In the genomic region with DNA sequence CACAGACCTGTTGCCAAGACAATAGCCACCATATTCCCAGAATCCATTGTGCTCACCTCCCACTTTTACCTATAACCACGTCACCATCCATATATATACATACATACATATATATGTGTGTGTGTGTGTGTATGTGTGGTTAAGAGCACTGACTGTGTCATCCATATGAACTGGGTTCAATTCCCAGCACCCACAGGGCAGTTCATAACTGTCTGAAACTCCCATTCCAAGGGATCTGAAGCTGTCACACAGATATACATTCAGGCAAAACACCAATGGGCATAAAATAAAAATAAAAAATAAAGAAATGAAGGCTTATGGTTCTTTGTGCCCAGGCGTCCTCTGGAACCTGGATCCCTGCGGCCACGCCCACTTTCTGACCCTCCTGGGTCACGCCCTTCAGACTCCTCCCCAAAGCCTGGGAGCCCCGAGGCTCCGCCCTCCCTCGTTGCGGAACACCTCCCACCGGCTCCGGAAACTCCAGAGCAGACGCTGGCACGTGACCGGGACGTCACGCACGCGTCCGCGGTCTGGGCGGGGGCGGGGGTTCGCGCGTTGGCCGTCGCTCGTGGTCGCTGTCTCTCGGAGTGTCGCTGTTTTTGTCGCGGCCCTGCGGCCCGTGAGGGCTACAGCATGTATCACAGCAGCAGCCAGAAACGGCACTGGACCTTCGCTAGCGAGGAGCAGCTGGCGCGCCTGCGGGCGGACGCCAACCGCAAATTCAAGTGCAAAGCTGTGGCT, we compare ENCODE assay signal across 1 mouse cellular context.
TF ChIP-seq lines count a peak whose summit lies in the region.

TSS of gene Ccnh (plus strand) at position 506 of the 741 bp plus-strand sequence.

TF ChIP-seq in CH12.LX, 34 proteins besides CTCF, POLR2A, EP300 and RAD21 (continued from another document):
- peak; percentile 100 for TF ChIP-seq MAZ (IDR thresholded peaks at IDR 0.05; ENCODE audit: low read depth, low read length)
- TF ChIP-seq JUND (conservative IDR thresholded peaks at IDR 0.05; ENCODE audit: low read depth, low read length): no peak
- TF ChIP-seq CHD1 (IDR thresholded peaks at IDR 0.05; ENCODE audit: low read depth, low read length): no peak
- peak; percentile 75 for TF ChIP-seq ELF1 (IDR thresholded peaks at IDR 0.05; ENCODE audit: low read depth, low read length)
- no peak for TF ChIP-seq SMC3 (IDR thresholded peaks at IDR 0.05; ENCODE audit: low read depth, low read length)
- TF ChIP-seq TBP (conservative IDR thresholded peaks at IDR 0.05; ENCODE audit: low read depth, low read length): no peak
- no peak for TF ChIP-seq MYC (IDR thresholded peaks at IDR 0.05; ENCODE audit: low read depth, low read length)
- peak; percentile 47 for TF ChIP-seq NRF1 (IDR thresholded peaks at IDR 0.05; ENCODE audit: low read depth, low read length)
- TF ChIP-seq ZMIZ1 (IDR thresholded peaks at IDR 0.05; ENCODE audit: low read depth, low read length): no peak
- peak; percentile 90 for TF ChIP-seq MAX (IDR thresholded peaks at IDR 0.05; ENCODE audit: low read length)
- TF ChIP-seq USF1 (IDR thresholded peaks at IDR 0.05; ENCODE audit: low read depth, low read length): peak; percentile 94
- peak; percentile 35; the same call in 1 of the 2 replicates for TF ChIP-seq ETS1 (conservative IDR thresholded peaks at IDR 0.05; ENCODE audit: low read depth, low read length)
- TF ChIP-seq PAX5 (IDR thresholded peaks at IDR 0.05; ENCODE audit: low read length): no peak
- no peak; the same call in 1 of the 2 replicates for TF ChIP-seq MEF2A (IDR thresholded peaks at IDR 0.05; ENCODE audit: borderline replicate concordance, low read depth, low read length)
- no peak for TF ChIP-seq CHD2 (IDR thresholded peaks at IDR 0.05; ENCODE audit: low read length)
- TF ChIP-seq MAFK (IDR thresholded peaks at IDR 0.05; ENCODE audit: insufficient replicate concordance, low read length): no peak
- peak; percentile 46; the same call in 1 of the 2 replicates for TF ChIP-seq TCF12 (IDR thresholded peaks at IDR 0.05; ENCODE audit: low read depth, low read length)
- no peak for TF ChIP-seq UBTF (IDR thresholded peaks at IDR 0.05; ENCODE audit: low read depth, low read length)
- no peak for TF ChIP-seq POLR2AphosphoS2 (IDR thresholded peaks at IDR 0.05; ENCODE audit: low read depth, low read length)
- TF ChIP-seq E2F4 (IDR thresholded peaks at IDR 0.05; ENCODE audit: insufficient replicate concordance, low read depth, low read length): no peak
